Mouse (Mus musculus) erythroblast, embryonic 14.5 days (primary cell): Measurements from ENCODE around the gene Grik4.

Source experiments
- GATA1 ChIP-seq: IDR thresholded peaks from 2 replicates; pipeline ENCODE4 v1.6.1; 2012; ENCODE audit warnings: low read length, inconsistent platforms, mixed read lengths
- TAL1 ChIP-seq: IDR thresholded peaks from 3 replicates; pipeline ENCODE4 v1.6.1; 2012; ENCODE audit warnings: low read length, inconsistent platforms, mixed read lengths

DNA sequence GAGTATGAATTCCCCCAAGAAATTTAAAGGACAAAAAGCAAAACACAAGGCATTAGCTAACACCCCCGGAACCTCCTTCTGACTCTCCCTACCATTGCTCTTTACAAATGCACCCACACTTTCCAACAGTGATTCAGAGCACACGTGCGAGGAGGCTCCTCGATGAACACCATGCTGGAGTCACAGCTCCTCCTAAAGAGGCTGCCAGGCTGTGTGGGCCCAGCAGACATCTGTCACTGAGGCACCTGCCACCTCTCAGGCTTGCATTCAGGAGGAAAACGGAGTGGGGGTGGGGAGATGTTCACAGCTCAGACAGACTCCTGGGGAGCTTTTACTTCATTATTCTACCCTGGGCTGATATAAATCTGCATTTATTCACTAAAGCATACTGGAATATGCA lies 301.5 kb downstream of the Grik4 start:
- TF ChIP-seq TAL1 (no peak), GATA1 (no peak)
